In the genomic region with DNA sequence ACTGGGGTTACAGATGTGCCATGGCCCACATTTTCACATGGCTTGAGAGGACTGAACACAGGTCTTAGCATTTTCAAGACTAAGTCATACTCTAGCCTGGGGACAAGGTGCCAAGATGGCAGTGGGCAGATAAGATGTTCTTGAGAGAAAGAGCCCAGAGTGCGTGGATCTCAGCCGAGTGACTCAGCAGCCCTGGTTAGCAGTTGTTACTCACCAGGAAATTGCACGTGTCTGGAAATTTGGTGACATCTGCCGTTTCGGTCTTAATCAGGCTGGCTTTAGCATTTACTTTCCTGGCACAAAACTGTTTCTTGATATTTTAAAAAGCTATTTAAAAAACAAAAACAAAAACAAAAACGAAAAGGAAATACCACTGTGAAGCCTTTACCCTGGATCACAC, we compare ENCODE assay signal across 17 mouse cellular contexts. TPM values are rescaled to one million over a fixed set of nuclear protein-coding genes. Genes with fewer than 3 reads are reported as not detected.
A peak's percentile ranks its signal among the peaks of the same experiment; 100 is the strongest.
DNase-seq lines count a peak whose midpoint lies in the region; TF ChIP-seq lines count a peak whose summit lies in the region.
"Had no signal": no experiment of that assay in that cellular context is flagged by ENCODE, and none has a peak within 500 bp of the region (broad histone marks: within the 10 kb centered on the region; RNA-seq: fewer than 3 reads in every experiment).

No protein-coding gene starts in this region.

- 27% methylated on average over 6 of the region's 6 CpGs for WGBS in cerebellum, adult 2 months
- 30% methylated on average over 6 of the region's 6 CpGs for WGBS in macrophage (ENCODE audit: missing documents)
- 91% methylated on average over 6 of the region's 6 CpGs for WGBS in midbrain, embryonic 10.5 days

- H3K27ac ChIP-seq in cerebellum, adult 2 months (ENCODE audit: insufficient read depth, low read length) = no peak overlapping the region
- peak overlapping the region; percentile 61 for H3K27ac ChIP-seq in macrophage
- no peak overlapping the region for H3K27ac ChIP-seq in midbrain, embryonic 10.5 days (replicated peaks)
- H3K27ac ChIP-seq: liver, embryonic 15.5 days had no signal

- no peaks in the 10 kb centered on the region for H3K79me2 ChIP-seq in macrophage (ENCODE audit: inconsistent target)

- TF ChIP-seq POLR2A in cerebellum, adult 2 months (IDR thresholded peaks at IDR 0.05; ENCODE audit: borderline replicate concordance, insufficient read depth, low read length) = no peak

- DNase-seq in cerebellum, adult 2 months = peak; percentile 46 to 68
- DNase-seq in cerebellum, postnatal 4 days (ENCODE audit: low spot score in 2 of 2) = no peak
- DNase-seq in 3134 (ENCODE audit: extremely low read depth, insufficient read length, low spot score) = peak; percentile 15
- DNase-seq in c-Kit-positive CD71-negative TER-119-negative erythroid progenitor cells, embryonic 14.5 days (ENCODE audit: low read depth) = peak; percentile 32
- no peak for DNase-seq in spleen, adult 12 weeks (ENCODE audit: low spot score)
- no peak for DNase-seq in midbrain, embryonic 10.5 days (ENCODE audit: low spot score)
- DNase-seq in ovary, adult 18-20 months (ENCODE audit: low spot score) = no peak
- DNase-seq: cerebellum, adult 8-10 months; heart, adult 18-20 months; heart, postnatal 36 days; kidney, adult 11 months; midbrain, embryonic 14.5 days; thymus, postnatal 14 days had no signal

- H3K27me3 ChIP-seq in cerebellum, adult 2 months (ENCODE audit: control insufficient read depth, insufficient read depth, low read length) = no peaks in the 10 kb centered on the region
- H3K27me3 ChIP-seq in midbrain, embryonic 10.5 days (ENCODE audit: low read depth, poor library complexity, severe bottlenecking) = no peaks in the 10 kb centered on the region
- H3K27me3 ChIP-seq: liver, embryonic 15.5 days had no signal

- no peaks in the 10 kb centered on the region for H3K36me3 ChIP-seq in macrophage (ENCODE audit: inconsistent target)
- no peaks in the 10 kb centered on the region for H3K36me3 ChIP-seq in midbrain, embryonic 10.5 days
- H3K36me3 ChIP-seq: liver, embryonic 15.5 days had no signal

- H3K4me3 ChIP-seq in cerebellum, adult 2 months (replicated peaks; ENCODE audit: insufficient read depth, low read depth, low read length) = no peak overlapping the region
- H3K4me3 ChIP-seq in macrophage (ENCODE audit: inconsistent target) = no peak overlapping the region
- H3K4me3 ChIP-seq in midbrain, embryonic 10.5 days = no peak overlapping the region
- H3K4me3 ChIP-seq: erythroblast, embryonic 14.5 days; liver, embryonic 15.5 days had no signal

- no peak for TF ChIP-seq CTCF in cerebellum, adult 2 months (IDR thresholded peaks at IDR 0.05; ENCODE audit: borderline replicate concordance, insufficient read depth, low read depth, low read length)

- peaks cover 7% of the 10 kb centered on the region for H3K9me3 ChIP-seq in midbrain, embryonic 10.5 days (replicated peaks)
- H3K9me3 ChIP-seq: liver, embryonic 15.5 days had no signal

- H3K4me1 ChIP-seq in cerebellum, adult 2 months (ENCODE audit: control insufficient read depth, insufficient read depth, low read length) = peaks cover 5% of the 10 kb centered on the region; the same call in 1 of the 2 replicates
- H3K4me1 ChIP-seq in midbrain, embryonic 10.5 days = no peaks in the 10 kb centered on the region
- H3K4me1 ChIP-seq: liver, embryonic 15.5 days had no signal

RNA-seq across cellular contexts. Expression of a gene that starts 47.5 kb away (rescaled TPM):
- polyA plus RNA-seq in cerebellum, adult 2 months (2012; rRNA removed) = 5.5 and 9.3 TPM in 2 replicates
- total RNA-seq in macrophage (2018; cell fraction: chromatin; rRNA removed) = not detected
- total RNA-seq in macrophage (2018; cell fraction: cytosol; rRNA removed) = not detected
- not detected for total RNA-seq in macrophage (2018; cell fraction: nucleus; rRNA removed)
- polyA plus RNA-seq in macrophage (2018) = not detected in 3 replicates
- 1.4 and 1.7 TPM in 2 replicates for polyA plus RNA-seq in midbrain, embryonic 10.5 days (2016; fragmentation: Nextera tagmentation; extraction: Ambion mirVana)
- total RNA-seq: heart, postnatal 36 days had no signal
- polyA plus RNA-seq: erythroblast, embryonic 14.5 days; liver, embryonic 15.5 days; spleen, adult 2 months had no signal

Comparison
In these comparisons a context has a peak if more than half of its experiments do, and no peak if none do; other contexts are left out.
1. DNase-seq: peak in cerebellum, adult 2 months (2 of 2), 3134 (single experiment) and c-Kit-positive CD71-negative TER-119-negative erythroid progenitor cells, embryonic 14.5 days (single experiment); none in cerebellum, postnatal 4 days (0 of 2), spleen, adult 12 weeks (single experiment), midbrain, embryonic 10.5 days (single experiment) and ovary, adult 18-20 months (single experiment).